Mouse (Mus musculus): Measurements from ENCODE around the gene Retnlg. TPM values are rescaled to one million over a fixed set of nuclear protein-coding genes. Genes with fewer than 3 reads are reported as not detected.
"Not testable (repeated sequence)": the region's sequence is repeated elsewhere in the genome, so short reads cannot be mapped to it uniquely, and the experiment has no call there.

Retnlg gene
- 16.1 and 42.0 TPM in 2 replicates for polyA plus RNA-seq (2012; rRNA removed)

DNA sequence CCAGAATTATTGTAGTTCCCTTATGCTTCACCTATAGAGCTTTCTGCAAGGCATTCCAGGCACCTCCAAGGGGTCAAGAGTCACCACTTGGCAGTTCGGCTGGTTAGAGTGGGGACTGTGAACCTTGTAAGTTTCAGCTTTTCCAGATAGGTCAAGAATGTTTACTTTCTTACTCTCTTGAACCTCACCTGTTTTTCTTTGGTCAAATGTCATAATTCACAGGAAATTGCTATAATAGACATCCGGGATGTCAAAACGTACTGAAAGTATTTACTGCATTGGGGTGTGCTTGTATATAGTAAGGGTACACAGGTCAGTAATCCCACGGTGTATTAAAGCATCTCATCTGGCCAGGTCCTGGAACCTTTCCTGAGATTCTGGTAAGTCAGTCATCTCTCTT, at the start of gene Retnlg:
Gene Retnlg, plus strand, starts transcription at position 301 of the 400 bp plus-strand sequence.
- no peak within 1 kb of the TSS for H3K4me3 ChIP-seq (ENCODE audit: extremely low read depth, insufficient read depth, insufficient read length)
- TF ChIP-seq POLR2A (IDR thresholded peaks at IDR 0.05; ENCODE audit: low read depth, low read length) (no peak), CTCF (IDR thresholded peaks at IDR 0.05; ENCODE audit: extremely low read depth, insufficient read depth, insufficient read length, insufficient replicate concordance) (no peak)
- 83% methylated on average over 4 of the region's 4 CpGs for WGBS
- DNase-seq (ENCODE audit: low read depth in 1 of 2, low spot score in 2 of 2), result no peak
- no peaks in the 10 kb centered on the region for H3K36me3 ChIP-seq (ENCODE audit: control insufficient read depth, insufficient read depth, low read length)
- no peaks in the 10 kb centered on the region for H3K4me1 ChIP-seq (ENCODE audit: control insufficient read depth, insufficient read depth, insufficient read length)
- H3K27me3 ChIP-seq (ENCODE audit: control insufficient read depth, insufficient read depth, low read length), result no peaks in the 10 kb centered on the region
- no peak within 1 kb of the TSS for H3K27ac ChIP-seq (ENCODE audit: insufficient read depth, low read length)

DNA sequence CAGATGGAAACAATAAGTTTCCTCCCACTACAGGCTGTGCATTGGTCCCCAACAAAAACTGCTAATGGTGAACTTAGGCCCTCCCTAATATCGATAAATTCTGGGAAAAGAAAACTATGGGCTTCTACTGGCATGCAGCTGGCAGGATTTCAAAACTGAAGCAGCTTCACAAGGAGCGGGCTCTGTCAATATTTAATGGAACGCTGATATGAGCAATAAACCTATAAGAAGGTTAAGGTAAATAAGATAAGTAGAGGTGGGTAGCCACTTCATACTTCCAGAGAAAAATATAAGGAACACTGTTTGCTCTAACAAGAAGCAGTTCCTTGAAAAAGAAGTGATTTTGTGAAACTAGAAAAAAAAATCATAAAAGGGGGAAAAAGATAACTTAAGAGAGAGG, 45.9 kb upstream of the Retnlg start:
- DNase-seq (ENCODE audit: low read depth in 1 of 2, low spot score in 2 of 2), result no peak
- no peaks in the 10 kb centered on the region for H3K4me1 ChIP-seq (ENCODE audit: control insufficient read depth, insufficient read depth, insufficient read length)
- H3K36me3 ChIP-seq (ENCODE audit: control insufficient read depth, insufficient read depth, low read length), result no peaks in the 10 kb centered on the region
- no peak overlapping the region for H3K4me3 ChIP-seq (ENCODE audit: extremely low read depth, insufficient read depth, insufficient read length)
- 91% methylated on average over 3 of the region's 3 CpGs for WGBS
- no peak for TF ChIP-seq CTCF (IDR thresholded peaks at IDR 0.05; ENCODE audit: extremely low read depth, insufficient read depth, insufficient read length, insufficient replicate concordance)
- TF ChIP-seq POLR2A (IDR thresholded peaks at IDR 0.05; ENCODE audit: low read depth, low read length), result no peak
- H3K27ac ChIP-seq (ENCODE audit: insufficient read depth, low read length), result no peak overlapping the region
- no peaks in the 10 kb centered on the region for H3K27me3 ChIP-seq (ENCODE audit: control insufficient read depth, insufficient read depth, low read length)

DNA sequence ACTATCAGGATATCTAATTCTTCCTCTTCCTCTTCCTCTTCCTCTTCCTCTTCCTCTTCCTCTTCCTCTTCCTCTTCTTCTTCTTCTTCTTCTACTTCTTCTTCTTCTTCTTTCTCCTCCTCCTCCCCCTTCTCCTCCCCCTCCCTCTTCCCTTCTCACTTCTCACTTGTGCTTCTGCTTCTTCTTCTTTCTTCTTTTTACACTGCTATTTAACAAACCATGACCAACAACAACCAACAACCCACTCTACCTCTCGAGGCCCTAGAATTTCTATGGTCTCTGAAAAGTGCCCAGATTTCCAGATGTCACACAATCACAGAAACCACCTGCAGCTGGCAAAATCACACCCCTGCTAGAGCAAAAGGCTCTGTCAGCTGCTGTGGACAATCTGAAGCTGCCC, 44.8 kb upstream of the Retnlg start:
- 6% methylated on average over 1 of the region's 1 CpGs for WGBS
- Histone ChIP-seq H3K4me3 (ENCODE audit: extremely low read depth, insufficient read depth, insufficient read length) (no peak overlapping the region), H3K27me3 (ENCODE audit: control insufficient read depth, insufficient read depth, low read length) (no peaks in the 10 kb centered on the region), H3K4me1 (ENCODE audit: control insufficient read depth, insufficient read depth, insufficient read length) (no peaks in the 10 kb centered on the region), H3K36me3 (ENCODE audit: control insufficient read depth, insufficient read depth, low read length) (no peaks in the 10 kb centered on the region), H3K27ac (ENCODE audit: insufficient read depth, low read length) (no peak overlapping the region)
- no peak for DNase-seq (ENCODE audit: low read depth in 1 of 2, low spot score in 2 of 2)
- TF ChIP-seq CTCF (IDR thresholded peaks at IDR 0.05; ENCODE audit: extremely low read depth, insufficient read depth, insufficient read length, insufficient replicate concordance) (no peak), POLR2A (IDR thresholded peaks at IDR 0.05; ENCODE audit: low read depth, low read length) (no peak)

DNA sequence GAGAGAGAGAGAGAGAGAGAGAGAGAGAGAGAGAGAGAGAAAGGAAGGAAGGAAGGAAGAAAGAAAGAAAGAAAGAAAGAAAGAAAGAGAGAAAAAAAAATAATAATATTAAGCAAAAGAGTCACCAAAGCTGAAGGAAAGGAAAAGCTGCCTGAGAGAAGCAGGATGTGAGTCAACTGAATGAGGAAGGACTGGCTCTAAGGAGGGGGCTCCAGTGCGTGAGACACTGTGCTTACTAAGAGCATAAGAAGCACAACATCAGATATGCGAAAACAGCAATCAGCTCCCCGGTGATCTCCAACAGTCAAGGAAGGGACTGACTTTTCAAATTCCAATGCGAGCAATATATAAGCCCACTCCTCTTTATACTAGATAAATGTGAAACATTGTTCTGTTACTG, 43.4 kb upstream of the Retnlg start:
- Histone ChIP-seq H3K27ac (ENCODE audit: insufficient read depth, low read length) (no peak overlapping the region), H3K4me1 (ENCODE audit: control insufficient read depth, insufficient read depth, insufficient read length) (no peaks in the 10 kb centered on the region), H3K36me3 (ENCODE audit: control insufficient read depth, insufficient read depth, low read length) (no peaks in the 10 kb centered on the region), H3K27me3 (ENCODE audit: control insufficient read depth, insufficient read depth, low read length) (no peaks in the 10 kb centered on the region), H3K4me3 (ENCODE audit: extremely low read depth, insufficient read depth, insufficient read length) (no peak overlapping the region)
- TF ChIP-seq CTCF (IDR thresholded peaks at IDR 0.05; ENCODE audit: extremely low read depth, insufficient read depth, insufficient read length, insufficient replicate concordance) (no peak), POLR2A (IDR thresholded peaks at IDR 0.05; ENCODE audit: low read depth, low read length) (no peak)
- no peak for DNase-seq (ENCODE audit: low read depth in 1 of 2, low spot score in 2 of 2)
- WGBS, result 52% methylated on average over 4 of the region's 4 CpGs

DNA sequence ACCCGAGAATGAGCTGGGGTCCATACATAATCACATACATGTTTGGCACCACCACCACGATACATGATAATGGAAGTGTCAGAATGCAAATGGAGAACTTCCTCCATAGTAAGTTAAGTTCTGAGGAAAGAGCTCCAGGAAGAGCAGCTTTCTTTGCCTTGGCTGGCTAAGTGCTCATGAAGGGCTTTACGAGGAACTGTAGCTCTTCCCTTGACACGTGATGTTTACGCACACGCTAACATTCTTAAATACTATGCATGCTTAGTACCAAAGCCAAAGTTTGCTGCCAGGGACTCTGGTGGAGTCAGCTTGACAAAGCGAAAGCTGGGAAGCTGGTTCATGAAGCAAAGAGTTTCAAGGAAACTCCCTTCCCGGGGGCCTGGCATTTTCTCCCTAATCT, 40.4 kb upstream of the Retnlg start:
- no peak overlapping the region for H3K27ac ChIP-seq (ENCODE audit: insufficient read depth, low read length)
- TF ChIP-seq CTCF (IDR thresholded peaks at IDR 0.05; ENCODE audit: extremely low read depth, insufficient read depth, insufficient read length, insufficient replicate concordance) (no peak), POLR2A (IDR thresholded peaks at IDR 0.05; ENCODE audit: low read depth, low read length) (no peak)
- DNase-seq (ENCODE audit: low read depth in 1 of 2, low spot score in 2 of 2), result no peak
- no peaks in the 10 kb centered on the region for H3K27me3 ChIP-seq (ENCODE audit: control insufficient read depth, insufficient read depth, low read length)
- no peaks in the 10 kb centered on the region for H3K36me3 ChIP-seq (ENCODE audit: control insufficient read depth, insufficient read depth, low read length)
- no peaks in the 10 kb centered on the region for H3K4me1 ChIP-seq (ENCODE audit: control insufficient read depth, insufficient read depth, insufficient read length)
- H3K4me3 ChIP-seq (ENCODE audit: extremely low read depth, insufficient read depth, insufficient read length), result no peak overlapping the region
- WGBS, result 82% methylated on average over 8 of the region's 8 CpGs

DNA sequence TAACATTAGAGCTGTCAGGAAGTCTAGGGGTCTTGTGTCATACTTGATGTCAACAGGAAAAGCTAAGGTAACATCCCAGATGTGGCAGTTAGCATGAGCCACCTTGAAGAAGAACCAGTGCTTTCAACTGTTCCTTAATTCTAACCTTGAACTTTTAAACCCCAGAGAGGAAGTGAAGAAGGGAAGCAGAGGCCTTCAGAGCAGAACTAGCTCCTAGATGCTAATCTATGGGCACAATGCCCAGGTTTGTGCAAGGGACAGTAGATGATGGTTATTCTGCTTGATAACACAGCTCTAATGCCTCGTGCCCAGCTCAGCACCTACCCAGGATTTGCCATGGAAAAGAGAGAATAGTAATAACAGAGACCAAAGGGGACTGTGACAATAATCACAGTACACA, 38.8 kb upstream of the Retnlg start:
- H3K27ac ChIP-seq (ENCODE audit: insufficient read depth, low read length); H3K4me1 ChIP-seq (ENCODE audit: control insufficient read depth, insufficient read depth, insufficient read length); H3K36me3 ChIP-seq (ENCODE audit: control insufficient read depth, insufficient read depth, low read length); DNase-seq (ENCODE audit: low read depth in 1 of 2, low spot score in 2 of 2); H3K4me3 ChIP-seq (ENCODE audit: extremely low read depth, insufficient read depth, insufficient read length); H3K27me3 ChIP-seq (ENCODE audit: control insufficient read depth, insufficient read depth, low read length): not testable (repeated sequence)
- WGBS, result 5% methylated on average over 1 of the region's 1 CpGs

DNA sequence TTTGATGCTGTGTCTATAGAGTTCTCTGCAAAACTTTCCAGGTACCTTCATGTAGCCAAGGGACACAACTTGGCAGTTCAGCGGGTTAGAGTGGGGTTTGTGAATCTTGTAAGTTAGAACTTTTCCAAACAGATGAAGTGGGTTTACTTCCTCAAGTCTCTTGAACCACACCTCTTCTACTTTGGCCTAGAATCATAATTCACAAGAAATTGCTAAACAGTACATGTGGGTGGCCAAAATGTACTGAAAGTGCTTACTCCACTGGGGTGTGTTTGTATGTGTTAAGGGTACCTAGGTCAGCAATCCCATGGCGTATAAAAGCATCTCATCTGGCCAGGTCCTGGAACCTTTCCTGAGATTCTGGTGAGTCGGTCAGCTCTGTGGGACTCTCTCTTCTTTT, 30.2 kb upstream of the Retnlg start, which contains the start of gene Retnla:
Gene Retnla, plus strand, starts transcription at position 286 of the 400 bp plus-strand sequence.
- Histone ChIP-seq H3K4me3 (ENCODE audit: extremely low read depth, insufficient read depth, insufficient read length) (no peak within 1 kb of the TSS), H3K36me3 (ENCODE audit: control insufficient read depth, insufficient read depth, low read length) (no peaks in the 10 kb centered on the region), H3K4me1 (ENCODE audit: control insufficient read depth, insufficient read depth, insufficient read length) (no peaks in the 10 kb centered on the region), H3K27me3 (ENCODE audit: control insufficient read depth, insufficient read depth, low read length) (no peaks in the 10 kb centered on the region), H3K27ac (ENCODE audit: insufficient read depth, low read length) (no peak within 1 kb of the TSS)
- TF ChIP-seq POLR2A (IDR thresholded peaks at IDR 0.05; ENCODE audit: low read depth, low read length) (no peak), CTCF (IDR thresholded peaks at IDR 0.05; ENCODE audit: extremely low read depth, insufficient read depth, insufficient read length, insufficient replicate concordance) (no peak)
- WGBS, result 95% methylated on average over 3 of the region's 3 CpGs
- DNase-seq (ENCODE audit: low read depth in 1 of 2, low spot score in 2 of 2), result no peak
